Mouse (Mus musculus) C2C12 (cell line): Measurements from ENCODE around the gene Ffar4.

Source experiments
- CTCF ChIP-seq: IDR thresholded peaks from one replicate; pipeline ENCODE4 v1.5.1; 2011; ENCODE audit not compliant: control insufficient read depth, insufficient read depth, insufficient read length
- MAX ChIP-seq: IDR thresholded peaks from one replicate; pipeline ENCODE4 v1.6.1; 2011; ENCODE audit warnings: mild to moderate bottlenecking, control low read depth
- MYOD1 ChIP-seq: IDR thresholded peaks from one replicate; pipeline ENCODE4 v1.6.1; 2011; ENCODE audit warnings: low read depth; ENCODE audit not compliant: control insufficient read depth, insufficient read length
- MYOG ChIP-seq: IDR thresholded peaks from one replicate; pipeline ENCODE4 v1.6.1; 2011; ENCODE audit not compliant: control insufficient read depth, insufficient read length; ENCODE audit errors: extremely low read depth
- USF1 ChIP-seq: IDR thresholded peaks from one replicate; pipeline ENCODE4 v1.6.1; 2011; ENCODE audit warnings: low read depth, mild to moderate bottlenecking, control low read depth, moderate library complexity

DNA sequence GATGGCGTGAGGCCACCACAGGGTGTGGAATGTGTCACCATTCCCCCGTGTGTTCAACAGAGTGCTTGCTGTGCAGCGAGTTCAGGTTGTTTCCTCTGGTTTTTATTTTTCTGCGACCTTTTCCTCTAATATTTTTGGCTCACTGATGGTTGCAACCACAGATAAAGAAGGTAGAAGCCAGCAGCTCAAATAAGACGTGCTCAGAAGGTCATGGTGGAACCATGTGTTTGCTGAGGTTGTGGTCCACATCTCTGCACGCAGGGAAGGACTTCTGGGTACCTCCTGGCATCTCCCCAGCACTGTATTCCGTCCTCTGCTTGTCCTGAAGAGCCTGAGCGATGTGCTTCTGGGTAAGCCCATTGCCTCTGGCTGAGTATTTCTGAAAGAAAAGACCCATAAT lies 29.8 kb downstream of the Ffar4 start:
- TF ChIP-seq CTCF = no peak
- no peak for TF ChIP-seq MYOD1
- TF ChIP-seq MAX = no peak
- TF ChIP-seq USF1 = no peak
- no peak for TF ChIP-seq MYOG
